Mouse (Mus musculus): ENCODE results near the gene D030056L22Rik. TPM values are rescaled to one million over a fixed set of nuclear protein-coding genes. Genes with fewer than 3 reads are reported as not detected.

The D030056L22Rik gene
- polyA plus RNA-seq, 1 experiment from 2014 or later: 36.5 TPM

GRCm38 (mm10) chr19:18730255-18730654 is 17.3 kb downstream of the D030056L22Rik start:
- H3K27ac ChIP-seq (replicated peaks in 1 of 2; ENCODE audit: control insufficient read depth in 1 of 2, insufficient read depth in 1 of 2, low read depth in 2 of 2, low read length in 2 of 2): no peak overlapping the region
- no peaks in the 10 kb centered on the region for H3K9me3 ChIP-seq (ENCODE audit: control insufficient read depth, low read length)
- no peak overlapping the region for H3K4me3 ChIP-seq (ENCODE audit: control insufficient read depth in 1 of 2, insufficient read depth in 1 of 2, low read depth in 1 of 2, low read length in 2 of 2)
- WGBS: 43% methylated on average over 7 of the region's 7 CpGs
- H3K36me3 ChIP-seq (ENCODE audit: control insufficient read depth, insufficient read depth, low read length): no peaks in the 10 kb centered on the region
- ATAC-seq (ENCODE audit: insufficient number of reproducible peaks, insufficient read depth, low FRiP score, low read depth): no peak
- H3K27me3 ChIP-seq (ENCODE audit: control insufficient read depth, insufficient read depth, low read length): no peaks in the 10 kb centered on the region; the same call in 1 of the 2 replicates
- H3K4me2 ChIP-seq (ENCODE audit: low read length): no peak overlapping the region
- H3K9ac ChIP-seq (ENCODE audit: low read length): no peak overlapping the region
- peaks cover 6 to 18% of the 10 kb centered on the region in 2 experiments for H3K4me1 ChIP-seq (ENCODE audit: control insufficient read depth in 2 of 2, insufficient read depth in 2 of 2, low read length in 2 of 2)

- Histone ChIP-seq H3K27me3 (ENCODE audit: control insufficient read depth, insufficient read depth, low read length) (peaks cover 4% of the 10 kb centered on the region; the same call in 1 of the 2 replicates), H3K4me2 (ENCODE audit: low read length) (peak overlapping the region; percentile 53), H3K36me3 (ENCODE audit: control insufficient read depth, insufficient read depth, low read length) (no peaks in the 10 kb centered on the region), H3K4me3 (ENCODE audit: control insufficient read depth in 1 of 2, insufficient read depth in 1 of 2, low read depth in 1 of 2, low read length in 2 of 2) (0 out of 4 replicates have a peak overlapping the region, but pooled peaks of 1 of the 2 experiments have one; percentile 1), H3K27ac (replicated peaks in 1 of 2; ENCODE audit: control insufficient read depth in 1 of 2, insufficient read depth in 1 of 2, low read depth in 2 of 2, low read length in 2 of 2) (no peak overlapping the region), H3K4me1 (ENCODE audit: control insufficient read depth in 2 of 2, insufficient read depth in 2 of 2, low read length in 2 of 2) (peaks cover 6 to 18% of the 10 kb centered on the region in 2 experiments), H3K9ac (ENCODE audit: low read length) (no peak overlapping the region), H3K9me3 (ENCODE audit: control insufficient read depth, low read length) (no peaks in the 10 kb centered on the region)
- no peak for ATAC-seq (ENCODE audit: insufficient number of reproducible peaks, insufficient read depth, low FRiP score, low read depth)
- 17% methylated on average over 7 of the region's 7 CpGs for WGBS
These were observed 18.1 kb downstream of the D030056L22Rik start for GRCm38 (mm10) chr19:18731077-18731476.

DNA sequence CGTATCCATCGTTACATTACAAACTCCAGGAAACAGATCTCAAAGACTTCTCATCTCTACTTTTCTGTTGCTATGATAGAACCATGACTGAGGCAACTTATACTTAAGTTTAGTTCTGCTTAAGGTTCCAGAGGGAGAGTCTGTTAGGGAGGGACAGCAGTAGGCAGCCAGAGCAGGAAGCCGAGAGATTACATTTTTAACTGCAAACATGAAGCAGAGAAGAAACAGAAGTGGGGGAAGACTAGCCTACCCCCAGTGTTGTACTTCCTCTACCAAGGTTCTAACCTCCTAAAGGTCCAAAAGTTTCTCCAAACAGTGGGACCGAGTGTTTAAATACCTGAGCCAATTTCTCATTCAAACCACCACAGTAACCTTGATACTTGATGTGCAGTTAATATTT is 22.9 kb downstream of the D030056L22Rik start:
- Histone ChIP-seq H3K27me3 (ENCODE audit: control insufficient read depth, insufficient read depth, low read length) (peaks cover 4% of the 10 kb centered on the region; the same call in 1 of the 2 replicates), H3K27ac (replicated peaks in 1 of 2; ENCODE audit: control insufficient read depth in 1 of 2, insufficient read depth in 1 of 2, low read depth in 2 of 2, low read length in 2 of 2) (no peak overlapping the region), H3K9ac (ENCODE audit: low read length) (no peak overlapping the region), H3K4me1 (ENCODE audit: control insufficient read depth in 2 of 2, insufficient read depth in 2 of 2, low read length in 2 of 2) (peaks cover 2 to 8% of the 10 kb centered on the region in 2 experiments), H3K4me2 (ENCODE audit: low read length) (no peak overlapping the region), H3K9me3 (ENCODE audit: control insufficient read depth, low read length) (no peaks in the 10 kb centered on the region), H3K36me3 (ENCODE audit: control insufficient read depth, insufficient read depth, low read length) (no peaks in the 10 kb centered on the region), H3K4me3 (ENCODE audit: control insufficient read depth in 1 of 2, insufficient read depth in 1 of 2, low read depth in 1 of 2, low read length in 2 of 2) (no peak overlapping the region)
- 90% methylated on average over 4 of the region's 4 CpGs for WGBS
- ATAC-seq (ENCODE audit: insufficient number of reproducible peaks, insufficient read depth, low FRiP score, low read depth): no peak

- H3K4me2 ChIP-seq (ENCODE audit: low read length): no peak overlapping the region
- no peak overlapping the region for H3K4me3 ChIP-seq (ENCODE audit: control insufficient read depth in 1 of 2, insufficient read depth in 1 of 2, low read depth in 1 of 2, low read length in 2 of 2)
- no peaks in the 10 kb centered on the region for H3K36me3 ChIP-seq (ENCODE audit: control insufficient read depth, insufficient read depth, low read length)
- H3K27ac ChIP-seq (replicated peaks in 1 of 2; ENCODE audit: control insufficient read depth in 1 of 2, insufficient read depth in 1 of 2, low read depth in 2 of 2, low read length in 2 of 2): no peak overlapping the region
- ATAC-seq (ENCODE audit: insufficient number of reproducible peaks, insufficient read depth, low FRiP score, low read depth): no peak
- 81% methylated on average over 7 of the region's 7 CpGs for WGBS
- no peaks in the 10 kb centered on the region for H3K4me1 ChIP-seq (ENCODE audit: control insufficient read depth in 2 of 2, insufficient read depth in 2 of 2, low read length in 2 of 2)
- H3K9me3 ChIP-seq (ENCODE audit: control insufficient read depth, low read length): no peaks in the 10 kb centered on the region
- peaks cover 4% of the 10 kb centered on the region; the same call in 1 of the 2 replicates for H3K27me3 ChIP-seq (ENCODE audit: control insufficient read depth, insufficient read depth, low read length)
- no peak overlapping the region for H3K9ac ChIP-seq (ENCODE audit: low read length)
These were observed 26.2 kb downstream of the D030056L22Rik start for GRCm38 (mm10) chr19:18739146-18739545.

- ATAC-seq (ENCODE audit: insufficient number of reproducible peaks, insufficient read depth, low FRiP score, low read depth): no peak
- Histone ChIP-seq H3K27me3 (ENCODE audit: control insufficient read depth, insufficient read depth, low read length) (peaks cover 4% of the 10 kb centered on the region; the same call in 1 of the 2 replicates), H3K4me3 (ENCODE audit: control insufficient read depth in 1 of 2, insufficient read depth in 1 of 2, low read depth in 1 of 2, low read length in 2 of 2) (no peak overlapping the region), H3K27ac (replicated peaks in 1 of 2; ENCODE audit: control insufficient read depth in 1 of 2, insufficient read depth in 1 of 2, low read depth in 2 of 2, low read length in 2 of 2) (no peak overlapping the region), H3K9me3 (ENCODE audit: control insufficient read depth, low read length) (no peaks in the 10 kb centered on the region), H3K4me1 (ENCODE audit: control insufficient read depth in 2 of 2, insufficient read depth in 2 of 2, low read length in 2 of 2) (no peaks in the 10 kb centered on the region), H3K9ac (ENCODE audit: low read length) (no peak overlapping the region), H3K4me2 (ENCODE audit: low read length) (no peak overlapping the region), H3K36me3 (ENCODE audit: control insufficient read depth, insufficient read depth, low read length) (no peaks in the 10 kb centered on the region)
- WGBS: 87% methylated on average over 5 of the region's 5 CpGs
These were observed 31.0 kb downstream of the D030056L22Rik start for GRCm38 (mm10) chr19:18743946-18744345.

DNA sequence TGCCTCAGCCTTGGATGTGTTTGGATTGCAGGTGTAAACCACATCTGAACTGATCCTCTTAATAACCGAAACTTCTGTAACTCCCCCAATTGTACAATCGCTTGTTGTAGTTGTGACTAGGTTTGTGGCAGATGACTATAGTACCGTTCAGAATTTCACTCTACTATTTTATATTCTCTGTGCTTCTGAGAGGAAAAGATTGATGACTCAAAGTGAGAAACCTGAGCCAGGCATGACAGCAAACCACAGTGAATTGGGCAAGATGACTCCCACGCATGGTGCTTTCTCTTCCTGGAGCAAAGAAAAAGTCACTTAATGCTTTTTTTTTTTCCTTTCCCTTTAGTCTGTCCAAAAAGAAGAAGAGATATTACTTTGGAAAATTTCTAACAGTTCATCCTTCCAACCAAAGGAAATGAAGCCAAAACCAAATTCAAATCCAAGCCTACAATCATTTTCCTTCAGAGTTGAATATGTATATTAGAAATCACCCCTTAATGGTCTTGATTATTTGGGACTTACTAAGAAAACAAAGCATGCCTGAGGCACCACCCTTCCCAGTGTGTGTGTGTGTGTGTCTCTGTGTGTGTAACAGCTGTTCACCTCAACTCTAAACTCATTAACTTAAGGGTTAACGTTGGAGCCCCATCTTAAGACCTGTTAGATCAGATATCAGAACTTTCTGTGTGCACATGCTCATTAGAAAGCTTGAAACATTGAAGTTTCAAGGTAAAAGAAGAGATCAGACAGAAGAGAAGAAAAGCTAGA is 33.8 kb downstream of the D030056L22Rik start:
- no peak overlapping the region for H3K9ac ChIP-seq (ENCODE audit: low read length)
- no peak overlapping the region for H3K27ac ChIP-seq (replicated peaks in 1 of 2; ENCODE audit: control insufficient read depth in 1 of 2, insufficient read depth in 1 of 2, low read depth in 2 of 2, low read length in 2 of 2)
- ATAC-seq (ENCODE audit: insufficient number of reproducible peaks, insufficient read depth, low FRiP score, low read depth): no peak
- no peaks in the 10 kb centered on the region for H3K9me3 ChIP-seq (ENCODE audit: control insufficient read depth, low read length)
- peaks cover 7 to 8% of the 10 kb centered on the region in 2 experiments; a peak in 2 of 4 replicates for H3K4me1 ChIP-seq (ENCODE audit: control insufficient read depth in 2 of 2, insufficient read depth in 2 of 2, low read length in 2 of 2)
- no peak overlapping the region for H3K4me3 ChIP-seq (ENCODE audit: control insufficient read depth in 1 of 2, insufficient read depth in 1 of 2, low read depth in 1 of 2, low read length in 2 of 2)
- no peaks in the 10 kb centered on the region for H3K36me3 ChIP-seq (ENCODE audit: control insufficient read depth, insufficient read depth, low read length)
- WGBS: 84% methylated on average over 5 of the region's 5 CpGs
- H3K27me3 ChIP-seq (ENCODE audit: control insufficient read depth, insufficient read depth, low read length): peaks cover 12% of the 10 kb centered on the region; the same call in 1 of the 2 replicates
- no peak overlapping the region for H3K4me2 ChIP-seq (ENCODE audit: low read length)

- H3K27me3 ChIP-seq (ENCODE audit: control insufficient read depth, insufficient read depth, low read length): peaks cover 12% of the 10 kb centered on the region; the same call in 1 of the 2 replicates
- ATAC-seq (ENCODE audit: insufficient number of reproducible peaks, insufficient read depth, low FRiP score, low read depth): no peak
- no peaks in the 10 kb centered on the region for H3K9me3 ChIP-seq (ENCODE audit: control insufficient read depth, low read length)
- H3K4me3 ChIP-seq (ENCODE audit: control insufficient read depth in 1 of 2, insufficient read depth in 1 of 2, low read depth in 1 of 2, low read length in 2 of 2): no peak overlapping the region
- no peaks in the 10 kb centered on the region for H3K36me3 ChIP-seq (ENCODE audit: control insufficient read depth, insufficient read depth, low read length)
- H3K27ac ChIP-seq (replicated peaks in 1 of 2; ENCODE audit: control insufficient read depth in 1 of 2, insufficient read depth in 1 of 2, low read depth in 2 of 2, low read length in 2 of 2): no peak overlapping the region
- no peak overlapping the region for H3K9ac ChIP-seq (ENCODE audit: low read length)
- H3K4me1 ChIP-seq (ENCODE audit: control insufficient read depth in 2 of 2, insufficient read depth in 2 of 2, low read length in 2 of 2): peaks cover 7 to 8% of the 10 kb centered on the region in 2 experiments; a peak in 2 of 4 replicates
- no peak overlapping the region for H3K4me2 ChIP-seq (ENCODE audit: low read length)
- 89% methylated on average over 4 of the region's 4 CpGs for WGBS
These were observed 34.4 kb downstream of the D030056L22Rik start for GRCm38 (mm10) chr19:18747379-18747778.
